Mouse (Mus musculus) spleen, postnatal 10 days (tissue): ENCODE results near the gene Spcs2.
"Not testable (repeated sequence)": the region's sequence is repeated elsewhere in the genome, so short reads cannot be mapped to it uniquely, and the experiment has no call there.

Source experiments
- DNase-seq, 2 experiments: peaks; one replicate each; pipeline ENCODE4 v3.0.0; 2021 to 2022; ENCODE audit warnings: low spot score in 2 of 2

Spcs2 gene

GRCm38 (mm10) chr7:99824649-99825483 is 38.4 kb downstream of the Spcs2 start:
- peak; percentile 30 to 54 for DNase-seq

DNA sequence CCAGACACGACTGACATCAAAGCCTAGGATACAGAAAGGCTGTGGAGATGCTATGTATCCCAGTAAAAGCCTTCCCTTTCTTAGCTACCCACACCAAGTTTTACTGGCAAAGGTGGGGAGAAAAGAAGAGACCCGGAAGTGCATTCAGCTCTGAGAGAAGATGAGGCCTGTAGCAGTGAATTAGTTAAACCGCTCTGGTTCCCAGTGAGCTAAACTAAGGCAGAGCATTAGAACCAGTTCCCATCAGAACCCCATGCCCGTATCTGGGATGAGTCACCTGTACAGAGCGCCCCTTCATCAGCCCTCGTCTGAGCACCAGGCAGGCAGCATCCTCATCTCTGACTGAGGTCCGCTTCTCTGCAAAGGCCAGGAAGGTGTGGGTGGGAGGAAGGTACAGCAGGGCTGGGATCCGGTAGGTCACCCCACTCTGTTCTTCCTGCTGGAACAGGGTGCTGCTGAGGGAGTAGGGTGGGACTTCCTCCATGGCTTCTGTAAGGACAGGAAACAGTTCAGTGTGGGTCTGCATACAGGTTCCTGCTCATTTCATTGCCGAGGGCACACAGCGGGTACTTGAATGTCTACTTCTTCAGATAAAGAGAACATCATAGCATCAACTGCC is 40.1 kb downstream of the Spcs2 start:
- DNase-seq = peak in 1 of 2 experiments; percentile 21

DNA sequence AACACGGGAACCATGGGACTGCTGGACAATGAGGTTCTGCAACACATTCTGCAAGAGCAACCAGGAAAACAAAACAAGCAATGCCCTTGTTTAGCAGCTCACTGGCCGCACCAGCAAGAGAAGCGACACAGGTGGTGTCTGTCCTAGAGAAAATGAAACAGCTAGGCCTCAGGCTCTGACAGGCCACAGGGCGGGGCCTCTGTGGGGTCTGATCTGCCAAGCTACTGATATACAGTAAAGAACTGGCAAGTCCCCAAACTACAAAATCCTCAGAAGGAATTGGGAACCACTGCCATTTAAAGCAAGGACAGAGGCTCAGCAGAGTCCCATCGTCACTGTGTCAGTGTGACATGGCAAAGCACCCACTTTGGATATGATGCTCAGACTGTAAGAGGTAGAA is 40.8 kb downstream of the Spcs2 start:
- peak; percentile 28 to 55 for DNase-seq

- DNase-seq = no peak
Observed at GRCm38 (mm10) chr7:99821953-99822352, 41.3 kb downstream of the Spcs2 start.

DNA sequence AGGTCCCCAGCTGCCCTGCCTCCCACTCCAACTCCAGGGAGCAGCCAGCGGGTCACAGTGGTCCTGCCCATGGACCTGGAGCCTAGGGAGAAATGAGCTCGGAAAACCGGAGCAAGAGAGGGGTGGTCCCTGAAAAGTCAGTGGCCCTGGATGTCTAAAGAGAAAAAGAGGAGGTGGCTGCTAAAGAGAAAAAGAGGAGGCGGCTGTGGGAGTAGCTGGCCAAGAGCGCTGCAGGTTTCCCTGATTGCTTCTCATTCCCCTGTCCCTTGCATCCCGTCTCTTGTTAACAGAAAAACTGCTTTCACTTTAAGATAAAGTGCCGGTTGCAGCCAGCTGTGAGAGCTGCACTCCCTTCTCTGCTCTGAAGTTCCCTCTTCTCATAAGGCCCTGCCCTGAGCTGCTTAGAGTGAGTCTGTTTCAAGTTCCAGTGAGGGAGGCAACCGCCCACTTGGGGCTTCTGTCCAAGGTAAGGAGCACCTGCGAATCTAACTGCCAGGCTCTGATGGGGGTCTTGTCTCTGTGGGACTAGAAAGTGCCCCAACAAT is 45.0 kb downstream of the Spcs2 start:
- DNase-seq = peak in 1 of 2 experiments; percentile 36

DNA sequence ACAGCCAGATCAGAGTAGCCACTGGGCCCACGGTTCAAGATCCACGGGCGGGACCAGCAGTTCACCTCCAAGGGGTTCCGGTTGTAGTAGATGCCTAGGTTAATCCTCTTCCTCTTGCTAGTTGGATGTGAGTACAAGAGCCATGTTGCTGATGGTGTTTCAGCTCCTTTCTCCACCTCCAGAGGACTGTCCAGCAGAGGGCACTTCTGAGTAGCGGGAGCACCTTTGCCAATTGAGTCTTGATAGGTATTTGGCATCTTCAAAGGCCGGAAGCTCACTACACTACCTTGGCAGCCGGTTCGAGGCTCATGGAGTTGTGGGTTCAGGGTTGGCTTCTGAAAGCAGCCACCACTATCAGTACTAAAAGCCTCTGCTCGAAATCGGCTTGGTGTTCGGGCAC is 49.9 kb downstream of the Spcs2 start:
- peak in 1 of 2 experiments; percentile 76 for DNase-seq

- no peak for DNase-seq
Observed at GRCm38 (mm10) chr7:99811661-99812060, 51.6 kb downstream of the Spcs2 start.

- DNase-seq = no peak
Observed at GRCm38 (mm10) chr7:99810814-99811213, 52.4 kb downstream of the Spcs2 start.

GRCm38 (mm10) chr7:99807043-99807442 is 56.2 kb downstream of the Spcs2 start:
- not testable (repeated sequence) for DNase-seq

DNA sequence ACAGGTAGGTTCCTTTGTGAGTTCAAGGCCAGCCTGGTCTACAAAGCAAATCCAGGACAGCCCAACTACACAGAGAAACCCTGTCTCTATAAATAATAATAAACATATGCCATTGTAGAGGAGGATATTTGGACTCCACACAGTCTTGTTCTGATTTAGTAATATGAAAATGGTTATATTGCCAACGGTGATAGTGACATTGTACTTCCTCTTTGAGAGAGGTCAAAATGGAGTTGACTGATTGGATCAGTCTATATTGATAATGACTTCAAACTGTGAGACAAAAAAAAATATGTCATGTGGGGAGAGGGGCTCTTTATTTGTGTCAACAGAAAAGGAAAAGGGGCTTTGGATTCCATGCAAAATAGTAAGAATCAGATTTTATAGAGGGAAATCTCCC is 57.9 kb downstream of the Spcs2 start:
- no peak for DNase-seq

GRCm38 (mm10) chr7:99804033-99804432 is 59.2 kb downstream of the Spcs2 start:
- not testable (repeated sequence) for DNase-seq

GRCm38 (mm10) chr7:99803535-99803934 is 59.7 kb downstream of the Spcs2 start:
- DNase-seq = no peak

- DNase-seq = no peak
Observed at GRCm38 (mm10) chr7:99799118-99799517, 64.1 kb downstream of the Spcs2 start.

DNA sequence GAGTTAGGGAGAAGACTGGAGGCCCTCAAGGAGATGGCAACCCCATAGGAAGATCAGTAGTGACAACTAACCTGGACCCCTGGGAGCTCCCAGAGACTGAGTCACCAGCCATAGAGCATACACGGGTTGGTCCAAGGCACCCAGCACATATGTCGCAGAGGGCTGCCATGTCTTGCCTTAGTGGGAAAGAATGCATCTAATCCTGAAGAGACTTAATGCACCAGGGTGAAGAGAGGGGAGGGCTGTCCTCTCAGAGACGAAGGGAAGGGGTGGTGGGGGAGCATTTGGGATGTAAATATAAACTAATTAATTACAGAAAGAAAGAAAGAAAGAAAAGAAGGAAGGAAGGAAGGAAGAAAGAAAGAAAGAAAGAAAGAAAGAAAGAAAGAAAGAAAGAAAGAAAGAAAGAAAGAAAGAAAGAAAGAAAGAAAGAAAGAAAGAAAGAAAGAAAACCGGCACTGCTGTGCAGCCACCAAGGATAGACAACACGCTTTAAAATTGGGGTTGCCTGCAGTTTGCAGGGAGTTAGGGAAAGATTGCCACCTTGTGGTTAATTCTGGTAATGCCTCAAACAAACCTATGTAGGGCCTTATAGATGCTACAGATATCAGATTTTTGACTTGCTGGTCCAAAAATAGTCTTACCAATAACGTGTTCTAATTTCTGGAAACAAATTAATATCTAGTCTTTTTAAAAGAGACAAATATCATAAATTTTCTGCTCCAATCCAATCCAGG is 65.2 kb downstream of the Spcs2 start:
- peak in 1 of 2 experiments; percentile 77 for DNase-seq

DNA sequence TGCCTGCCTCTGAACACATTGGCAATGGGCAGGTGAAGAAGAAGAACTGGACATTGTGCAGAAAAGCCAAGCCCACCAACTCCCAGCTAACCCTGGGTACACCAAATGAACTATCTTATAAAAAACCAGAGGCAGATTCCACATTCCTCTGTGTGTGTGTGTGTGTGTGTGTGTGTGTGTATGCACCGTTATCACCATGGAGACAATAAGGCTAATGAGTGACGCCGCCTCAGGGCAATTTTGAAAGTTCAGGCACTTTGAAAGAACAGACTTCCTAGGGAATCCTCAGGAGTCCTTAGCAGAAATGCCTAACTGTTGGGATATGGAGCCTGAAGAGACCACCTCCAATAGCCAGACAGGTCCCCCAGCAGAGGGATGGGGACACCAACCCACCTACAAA is 66.0 kb downstream of the Spcs2 start:
- DNase-seq = no peak

GRCm38 (mm10) chr7:99796471-99796870 is 66.8 kb downstream of the Spcs2 start:
- no peak for DNase-seq

DNA sequence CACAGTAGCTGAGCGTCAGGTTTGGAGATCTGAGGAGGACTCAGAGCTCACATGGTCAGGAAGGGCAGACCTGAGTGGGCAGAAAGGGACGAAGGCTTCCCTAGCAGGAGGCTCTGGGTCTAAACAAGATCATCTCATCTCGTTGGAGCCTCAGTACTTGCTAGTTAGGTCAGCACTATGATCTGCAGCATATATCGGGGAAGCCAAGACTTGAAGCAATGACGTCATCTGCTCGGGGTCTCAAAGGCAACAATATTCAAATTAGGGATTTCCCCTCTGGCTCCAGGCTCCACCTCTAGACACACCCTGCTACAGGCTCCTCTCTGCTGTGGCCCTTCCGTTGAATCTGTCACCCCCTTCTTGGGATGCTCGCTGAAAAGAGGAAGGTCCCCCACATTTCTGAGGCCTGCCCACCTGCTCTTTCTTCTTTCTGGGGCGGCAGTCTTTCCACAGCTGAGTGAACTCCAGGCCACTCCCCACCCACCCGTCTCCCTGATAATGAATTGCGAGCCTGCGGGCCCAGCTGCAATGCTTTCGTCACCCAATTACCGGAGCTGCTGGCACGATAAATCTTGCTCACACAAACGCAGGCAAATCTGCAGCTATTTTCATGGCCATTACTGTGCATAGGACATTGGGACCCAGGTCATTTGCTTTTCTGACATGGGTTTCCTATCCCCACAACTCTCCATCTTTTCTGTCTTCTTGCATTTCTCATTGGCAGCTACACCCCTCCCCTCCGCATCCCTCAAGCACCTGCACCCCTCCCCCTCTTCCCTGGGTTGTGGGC is 67.9 kb downstream of the Spcs2 start:
- DNase-seq = peak in 1 of 2 experiments; percentile 56

DNA sequence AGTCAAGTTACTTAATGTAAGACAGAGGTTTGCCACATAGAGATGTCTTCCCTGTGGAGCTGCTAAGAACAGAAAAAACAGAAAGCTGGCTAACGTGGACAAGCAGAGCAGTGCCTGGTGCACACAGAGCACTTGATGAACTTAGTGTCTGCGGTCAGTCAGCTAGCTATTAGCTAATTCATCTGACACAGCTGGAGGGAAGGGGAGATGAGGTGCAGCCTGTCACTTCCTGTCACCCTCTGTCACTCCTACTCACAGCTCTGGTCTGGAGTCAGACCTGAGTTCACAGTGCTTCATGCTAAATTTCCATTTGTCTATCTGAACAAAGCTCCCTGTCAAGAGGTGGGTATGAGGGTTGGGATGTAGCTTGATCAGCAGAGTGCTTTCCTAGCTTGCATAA is 69.2 kb downstream of the Spcs2 start:
- no peak for DNase-seq

GRCm38 (mm10) chr7:99790816-99791215 is 72.4 kb downstream of the Spcs2 start:
- no peak for DNase-seq

- no peak for DNase-seq
Observed at GRCm38 (mm10) chr7:99788563-99788962, 74.7 kb downstream of the Spcs2 start.

DNA sequence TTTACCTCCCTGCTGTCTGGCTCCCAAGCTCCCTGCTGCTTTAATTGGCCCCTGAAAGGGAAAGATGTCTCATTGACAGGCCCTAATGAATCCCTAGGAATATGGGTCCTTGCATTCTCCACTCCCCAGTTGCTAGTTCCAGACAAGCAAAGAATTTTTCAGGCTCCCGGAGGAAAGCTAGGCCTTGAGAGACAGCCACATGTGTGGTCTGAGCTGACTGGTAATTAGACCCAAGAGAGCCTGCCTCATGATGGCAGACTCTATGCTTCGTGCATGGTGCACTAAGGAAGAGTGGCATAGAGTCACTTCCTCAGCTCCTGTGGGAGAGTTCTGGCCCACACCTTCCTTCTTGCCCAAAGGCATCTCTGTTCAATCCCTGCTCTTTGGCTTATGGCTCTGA is 75.3 kb downstream of the Spcs2 start:
- no peak for DNase-seq
